In genomic region chr19:6066571-6066970, GRCm38 (mm10) we compare ENCODE assay signal across 1 mouse cellular context.
TF ChIP-seq lines count a peak whose summit lies in the region.

No protein-coding gene starts in this region.

TF ChIP-seq in CH12.LX, 34 proteins besides CTCF, POLR2A, EP300 and RAD21:
- TF ChIP-seq ETS1 (conservative IDR thresholded peaks at IDR 0.05; ENCODE audit: low read depth, low read length) = no peak
- TF ChIP-seq ELF1 (IDR thresholded peaks at IDR 0.05; ENCODE audit: low read depth, low read length) = no peak
- no peak for TF ChIP-seq RCOR1 (conservative IDR thresholded peaks at IDR 0.05; ENCODE audit: low read depth, low read length)
- no peak for TF ChIP-seq TCF12 (IDR thresholded peaks at IDR 0.05; ENCODE audit: low read depth, low read length)
- no peak for TF ChIP-seq ZNF384 (IDR thresholded peaks at IDR 0.05; ENCODE audit: low read depth, low read length)
- no peak for TF ChIP-seq ZKSCAN1 (IDR thresholded peaks at IDR 0.05; ENCODE audit: borderline replicate concordance, low read depth, low read length)
- TF ChIP-seq MYC (IDR thresholded peaks at IDR 0.05; ENCODE audit: low read depth, low read length) = no peak
- TF ChIP-seq POLR2AphosphoS2 (IDR thresholded peaks at IDR 0.05; ENCODE audit: low read depth, low read length) = no peak
- no peak for TF ChIP-seq SMC3 (IDR thresholded peaks at IDR 0.05; ENCODE audit: low read depth, low read length)
- TF ChIP-seq MEF2A (IDR thresholded peaks at IDR 0.05; ENCODE audit: borderline replicate concordance, low read depth, low read length) = no peak
- TF ChIP-seq TBP (conservative IDR thresholded peaks at IDR 0.05; ENCODE audit: low read depth, low read length) = no peak
- TF ChIP-seq JUN (IDR thresholded peaks at IDR 0.05; ENCODE audit: insufficient read depth, low read depth, low read length) = no peak
- TF ChIP-seq JUND (conservative IDR thresholded peaks at IDR 0.05; ENCODE audit: low read depth, low read length) = no peak
- no peak for TF ChIP-seq ZC3H11A (IDR thresholded peaks at IDR 0.05; ENCODE audit: low read depth, low read length)
- no peak for TF ChIP-seq USF1 (IDR thresholded peaks at IDR 0.05; ENCODE audit: low read depth, low read length)
- no peak for TF ChIP-seq CHD1 (IDR thresholded peaks at IDR 0.05; ENCODE audit: low read depth, low read length)
- TF ChIP-seq KAT2A (IDR thresholded peaks at IDR 0.05; ENCODE audit: insufficient replicate concordance, low read length) = no peak
- TF ChIP-seq IRF4 (IDR thresholded peaks at IDR 0.05; ENCODE audit: low read depth, low read length) = no peak
- no peak for TF ChIP-seq BHLHE40 (IDR thresholded peaks at IDR 0.05; ENCODE audit: low read depth, low read length)
- no peak for TF ChIP-seq PAX5 (IDR thresholded peaks at IDR 0.05; ENCODE audit: low read length)
